ENCODE assay signal across 24 mouse cellular contexts in genomic region chr6:87879628-87880027, GRCm38 (mm10). TPM values are rescaled to one million over a fixed set of nuclear protein-coding genes. Genes with fewer than 3 reads are reported as not detected.
A peak's percentile ranks its signal among the peaks of the same experiment; 100 is the strongest.
DNase-seq lines count a peak whose midpoint lies in the region; ATAC-seq and TF ChIP-seq lines count a peak whose summit lies in the region.
"Had no signal": no experiment of that assay in that cellular context is flagged by ENCODE, and none has a peak within 500 bp of the region (broad histone marks: within the 10 kb centered on the region; RNA-seq: fewer than 3 reads in every experiment).

No protein-coding gene starts in this region.

- no peaks in the 10 kb centered on the region for H3K27me3 ChIP-seq in thymus, adult 2 months (ENCODE audit: control insufficient read depth, insufficient read depth, low read length)
- H3K27me3 ChIP-seq in heart, embryonic 11.5 days (ENCODE audit: control insufficient read depth, insufficient read depth, low read length): no peaks in the 10 kb centered on the region
- H3K27me3 ChIP-seq: embryonic facial prominence, embryonic 12.5 days; embryonic facial prominence, embryonic 15.5 days; forebrain, embryonic 13.5 days; heart, embryonic 13.5 days; hindbrain, embryonic 12.5 days; hindbrain, embryonic 15.5 days; intestine, embryonic 15.5 days had no signal

- H3K4me2 ChIP-seq in heart, embryonic 11.5 days: no peak overlapping the region
- H3K4me2 ChIP-seq: embryonic facial prominence, embryonic 12.5 days; embryonic facial prominence, embryonic 15.5 days; forebrain, embryonic 13.5 days; heart, embryonic 13.5 days; hindbrain, embryonic 12.5 days; hindbrain, embryonic 15.5 days; intestine, embryonic 15.5 days had no signal

- no peak overlapping the region for H3K4me3 ChIP-seq in thymus, adult 2 months (ENCODE audit: control insufficient read depth, insufficient read depth, low read length)
- H3K4me3 ChIP-seq in heart, embryonic 11.5 days (ENCODE audit: low read depth, low read length): no peak overlapping the region
- H3K4me3 ChIP-seq: embryonic facial prominence, embryonic 12.5 days; embryonic facial prominence, embryonic 15.5 days; forebrain, embryonic 13.5 days; gastrocnemius, adult 2 months; heart, embryonic 13.5 days; hindbrain, embryonic 12.5 days; hindbrain, embryonic 15.5 days; intestine, embryonic 15.5 days had no signal

- no peak overlapping the region for H3K9ac ChIP-seq in heart, embryonic 11.5 days (ENCODE audit: low read depth, low read length)
- H3K9ac ChIP-seq: embryonic facial prominence, embryonic 12.5 days; embryonic facial prominence, embryonic 15.5 days; forebrain, embryonic 13.5 days; heart, embryonic 13.5 days; hindbrain, embryonic 12.5 days; hindbrain, embryonic 15.5 days; intestine, embryonic 15.5 days had no signal

- 45% methylated on average over 3 of the region's 3 CpGs for WGBS in thymus, adult 2 months
- WGBS in heart, embryonic 11.5 days (ENCODE audit: insufficient replicate concordance): 63% methylated on average over 3 of the region's 3 CpGs

- TF ChIP-seq POLR2A in thymus, adult 2 months (IDR thresholded peaks at IDR 0.05; ENCODE audit: control insufficient read depth, extremely low read depth, insufficient read depth, low read length, poor library complexity): no peak

- TF ChIP-seq CTCF in thymus, adult 2 months (IDR thresholded peaks at IDR 0.05; ENCODE audit: borderline replicate concordance, control insufficient read depth, extremely low read depth, insufficient read depth, low read length, poor library complexity): no peak

- no peak for ATAC-seq in heart, embryonic 11.5 days (replicated peaks; ENCODE audit: insufficient number of reproducible peaks, low FRiP score, low TSS enrichment)
- ATAC-seq: forebrain, embryonic 13.5 days; forebrain, embryonic 16.5 days; intestine, embryonic 15.5 days had no signal

- H3K36me3 ChIP-seq in thymus, adult 2 months (ENCODE audit: control insufficient read depth, insufficient read depth, low read length): no peaks in the 10 kb centered on the region
- no peaks in the 10 kb centered on the region for H3K36me3 ChIP-seq in heart, embryonic 11.5 days (ENCODE audit: control insufficient read depth, insufficient read depth, low read length)
- H3K36me3 ChIP-seq: embryonic facial prominence, embryonic 12.5 days; embryonic facial prominence, embryonic 15.5 days; heart, embryonic 13.5 days; hindbrain, embryonic 12.5 days; hindbrain, embryonic 15.5 days; intestine, embryonic 15.5 days had no signal

- no peak for DNase-seq in thymus, adult 2 months
- no peak for DNase-seq in thymus, adult 18-20 months
- peak; percentile 18 to 29 for DNase-seq in thymus, postnatal 10 days (ENCODE audit: low spot score in 2 of 2)
- DNase-seq in thymus, postnatal 4 days: peak; percentile 28
- no peak for DNase-seq in frontal cortex, postnatal 36 days (ENCODE audit: low spot score in 2 of 2)
- DNase-seq: adrenal gland, adult 2 months; adrenal gland, postnatal 14 days; cerebellum, adult 11 months; cerebellum, adult 2 months; cerebellum, adult 9-11 months; cerebellum, postnatal 25 days; gastrocnemius, adult 2 months; gastrocnemius, postnatal 14 days; heart, adult 18-20 months; heart, postnatal 14 days had no signal

- peaks cover 32% of the 10 kb centered on the region for H3K4me1 ChIP-seq in thymus, adult 2 months (replicated peaks; ENCODE audit: control insufficient read depth, insufficient read depth, low read length)
- H3K4me1 ChIP-seq in heart, embryonic 11.5 days (ENCODE audit: control insufficient read depth, insufficient read depth, low read length): no peaks in the 10 kb centered on the region
- H3K4me1 ChIP-seq: embryonic facial prominence, embryonic 12.5 days; embryonic facial prominence, embryonic 15.5 days; forebrain, embryonic 13.5 days; heart, embryonic 13.5 days; hindbrain, embryonic 12.5 days; hindbrain, embryonic 15.5 days had no signal

- H3K9me3 ChIP-seq in heart, embryonic 11.5 days (replicated peaks; ENCODE audit: control insufficient read depth, low read length): no peaks in the 10 kb centered on the region
- H3K9me3 ChIP-seq: embryonic facial prominence, embryonic 12.5 days; embryonic facial prominence, embryonic 15.5 days; forebrain, embryonic 13.5 days; heart, embryonic 13.5 days; hindbrain, embryonic 12.5 days; hindbrain, embryonic 15.5 days; intestine, embryonic 15.5 days had no signal

- peak overlapping the region; percentile 12; the same call in 1 of the 2 replicates for H3K27ac ChIP-seq in thymus, adult 2 months (ENCODE audit: control insufficient read depth, insufficient read depth, low read length)
- H3K27ac ChIP-seq in heart, embryonic 11.5 days (ENCODE audit: low read depth, low read length): no peak overlapping the region
- H3K27ac ChIP-seq: embryonic facial prominence, embryonic 12.5 days; embryonic facial prominence, embryonic 15.5 days; forebrain, embryonic 13.5 days; heart, embryonic 13.5 days; hindbrain, embryonic 12.5 days; hindbrain, embryonic 15.5 days; intestine, embryonic 15.5 days had no signal

RNA-seq across cellular contexts. Expression of gene Copg1, which starts 8.0 kb away (rescaled TPM):
- polyA plus RNA-seq in thymus, adult 2 months (2012; rRNA removed): 69.3 and 72.4 TPM in 2 replicates
- polyA plus RNA-seq in heart, embryonic 11.5 days (2014; fragmentation: Nextera tagmentation; extraction: Ambion mirVana): 118 and 151 TPM in 2 replicates

RNA-seq across cellular contexts. Expression of gene Cnbp, which starts 28.7 kb away (rescaled TPM):
- 302 and 311 TPM in 2 replicates for polyA plus RNA-seq in thymus, adult 2 months (2012; rRNA removed)
- polyA plus RNA-seq in heart, embryonic 11.5 days (2014; fragmentation: Nextera tagmentation; extraction: Ambion mirVana): 886 and 909 TPM in 2 replicates

RNA-seq across cellular contexts. Expression of gene Hmces, which starts 34.1 kb away (rescaled TPM):
- polyA plus RNA-seq in thymus, adult 2 months (2012; rRNA removed): 28.8 and 31.9 TPM in 2 replicates
- 28.5 and 28.7 TPM in 2 replicates for polyA plus RNA-seq in heart, embryonic 11.5 days (2014; fragmentation: Nextera tagmentation; extraction: Ambion mirVana)

RNA-seq across cellular contexts. Expression of gene Isy1, which starts 41.0 kb away (rescaled TPM):
- polyA plus RNA-seq in thymus, adult 2 months (2012; rRNA removed): 50.7 and 51.1 TPM in 2 replicates
- 28.1 and 36.5 TPM in 2 replicates for polyA plus RNA-seq in heart, embryonic 11.5 days (2014; fragmentation: Nextera tagmentation; extraction: Ambion mirVana)

RNA-seq across cellular contexts. Expression of gene Gm45140, which starts 44.0 kb away (rescaled TPM):
- polyA plus RNA-seq in thymus, adult 2 months (2012; rRNA removed): 0.56 and 1.2 TPM in 2 replicates
- 2.3 TPM in 2 replicates for polyA plus RNA-seq in heart, embryonic 11.5 days (2014; fragmentation: Nextera tagmentation; extraction: Ambion mirVana)

Comparison
In these comparisons a context has a peak if more than half of its experiments do, and no peak if none do; other contexts are left out.
1. DNase-seq: peak in thymus, postnatal 10 days (2 of 2) and thymus, postnatal 4 days (single experiment); none in thymus, adult 2 months (single experiment), thymus, adult 18-20 months (0 of 2) and frontal cortex, postnatal 36 days (0 of 2).